Mouse (Mus musculus): ENCODE measurements around the gene Ccdc74a.

DNA sequence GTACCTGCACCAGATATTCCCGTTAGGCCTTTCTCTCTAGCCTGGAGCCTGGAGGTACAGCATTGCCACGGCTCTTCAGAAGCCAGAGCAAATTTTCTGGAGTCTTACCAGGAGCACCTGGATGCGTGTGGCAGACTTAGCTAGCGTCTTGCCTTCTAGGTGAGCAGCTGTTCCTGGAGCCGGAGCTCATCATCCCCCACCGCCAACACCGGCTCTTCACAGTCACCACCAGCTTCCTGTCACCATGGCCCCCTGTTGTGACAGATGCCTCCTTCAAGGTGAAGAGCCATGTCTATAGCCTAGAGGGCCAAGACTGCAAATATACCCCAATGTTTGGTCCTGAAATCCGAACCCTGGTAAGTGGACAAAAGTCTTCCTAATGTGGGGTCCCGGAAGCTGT, 5.6 kb upstream of the Ccdc74a start:
- TF ChIP-seq POLR2A (IDR thresholded peaks at IDR 0.05; ENCODE audit: low read depth, low read length) (no peak), CTCF (IDR thresholded peaks at IDR 0.05; ENCODE audit: extremely low read depth, insufficient read length, insufficient replicate concordance, low read depth, low read length) (no peak)

Measured in small intestine, adult 2 months (tissue).